Mouse (Mus musculus) lung, adult 2 months (tissue): Measurements from ENCODE around the gene Smurf2.

Experiments
- CTCF ChIP-seq: fragments of 200-500 bp; IDR thresholded peaks from 2 replicates; pipeline ENCODE4 v1.5.1; 2011; ENCODE audit warnings: mild to moderate bottlenecking, low read length, control low read depth; ENCODE audit not compliant: insufficient read depth
- POLR2A ChIP-seq: fragments of 200-500 bp; IDR thresholded peaks from 2 replicates; pipeline ENCODE4 v1.6.1; 2011; ENCODE audit warnings: low read depth, mild to moderate bottlenecking, control low read depth, low read length, borderline replicate concordance; ENCODE audit errors: extremely low read depth

- no peak for TF ChIP-seq CTCF
- no peak for TF ChIP-seq POLR2A
Observed at GRCm38 (mm10) chr11:106824403-106824802, 96.1 kb downstream of the Smurf2 start.
